Mouse (Mus musculus) adrenal gland, adult (tissue): ENCODE results near the gene Tanc1.

Source experiments
- DNase-seq, 2 experiments: peaks; one replicate each; pipeline ENCODE4 v3.0.0; 2022 to 2023; ENCODE audit warnings: low spot score in 1 of 2; ENCODE audit not compliant: inconsistent age in 2 of 2

Tanc1 gene

GRCm38 (mm10) chr2:59679424-59680020 is 67.7 kb downstream of the Tanc1 start:
- DNase-seq, result no peak

- DNase-seq, result no peak
Observed at GRCm38 (mm10) chr2:59680736-59681135, 68.9 kb downstream of the Tanc1 start.

- DNase-seq, result no peak
Observed at GRCm38 (mm10) chr2:59681181-59681580, 69.3 kb downstream of the Tanc1 start.

- DNase-seq, result no peak
Observed at GRCm38 (mm10) chr2:59684864-59685605, 73.2 kb downstream of the Tanc1 start.

- no peak for DNase-seq
Observed at GRCm38 (mm10) chr2:59685606-59685950, 73.7 kb downstream of the Tanc1 start.

- no peak for DNase-seq
Observed at GRCm38 (mm10) chr2:59688261-59689104, 76.6 kb downstream of the Tanc1 start.

GRCm38 (mm10) chr2:59691112-59691511 is 79.3 kb downstream of the Tanc1 start:
- DNase-seq, result no peak

GRCm38 (mm10) chr2:59693473-59693872 is 81.6 kb downstream of the Tanc1 start:
- DNase-seq, result no peak

GRCm38 (mm10) chr2:59697123-59697522 is 85.3 kb downstream of the Tanc1 start:
- DNase-seq, result no peak

- DNase-seq, result peak in 1 of 2 experiments; percentile 61
Observed at GRCm38 (mm10) chr2:59697722-59698634, 86.1 kb downstream of the Tanc1 start.

GRCm38 (mm10) chr2:59698635-59699300 is 86.9 kb downstream of the Tanc1 start:
- no peak for DNase-seq

- DNase-seq, result no peak
Observed at GRCm38 (mm10) chr2:59699893-59700292, 88.1 kb downstream of the Tanc1 start.

GRCm38 (mm10) chr2:59705221-59705620 is 93.4 kb downstream of the Tanc1 start:
- DNase-seq, result no peak

- DNase-seq, result peak in 1 of 2 experiments; percentile 35
Observed at GRCm38 (mm10) chr2:59706806-59707205, 95.0 kb downstream of the Tanc1 start.

- no peak for DNase-seq
Observed at GRCm38 (mm10) chr2:59707922-59708706, 96.3 kb downstream of the Tanc1 start.

- DNase-seq, result no peak
Observed at GRCm38 (mm10) chr2:59710771-59711170, 98.9 kb downstream of the Tanc1 start.

GRCm38 (mm10) chr2:59711992-59712391 is 100.2 kb downstream of the Tanc1 start:
- no peak for DNase-seq

GRCm38 (mm10) chr2:59712484-59712883 is 100.6 kb downstream of the Tanc1 start:
- DNase-seq, result no peak
